Mouse (Mus musculus) embryonic fibroblast, embryonic 13.5 days (primary cell): Measurements from ENCODE around the gene Nfib. TPM values are rescaled to one million over a fixed set of nuclear protein-coding genes. Genes with fewer than 3 reads are reported as not detected.

ENCODE experiments used
- H3K27ac ChIP-seq: 2 replicates; pipeline ENCODE4 v1.5.1; 2012; ENCODE audit warnings: low read length, control low read depth, inconsistent platforms; ENCODE audit not compliant: insufficient read depth
- H3K4me1 ChIP-seq: 2 replicates; pipeline ENCODE4 v1.6.1; 2011; ENCODE audit warnings: low read length; ENCODE audit not compliant: control insufficient read depth, insufficient read depth
- H3K4me3 ChIP-seq: 2 replicates; pipeline ENCODE4 v1.5.1; 2011; ENCODE audit warnings: mild to moderate bottlenecking, control low read depth, low read length; ENCODE audit not compliant: insufficient read depth
- CTCF ChIP-seq: IDR thresholded peaks from 2 replicates; pipeline ENCODE4 v1.5.1; 2011; ENCODE audit warnings: mild to moderate bottlenecking, control low read depth, low read length, moderate library complexity, borderline replicate concordance; ENCODE audit not compliant: insufficient read depth
- POLR2A ChIP-seq: IDR thresholded peaks from 2 replicates; pipeline ENCODE4 v1.6.1; 2011; ENCODE audit warnings: low read depth, mild to moderate bottlenecking, control low read depth, low read length, moderate library complexity
- polyA plus RNA-seq: library from polyadenylated mRNA; stranded (reverse); fragments of >200 nt; gene quantifications from 2 replicates; pipeline ENCODE4 v1.2.4, GENCODE M21; 2011; ENCODE audit warnings: low read depth; ENCODE audit not compliant: missing spikeins, insufficient read length

The Nfib gene
- polyA plus RNA-seq, 1 experiment: 69.5 TPM

- Histone ChIP-seq H3K4me1 (peaks cover 11% of the 10 kb centered on the region), H3K4me3 (no peak overlapping the region), H3K27ac (no peak overlapping the region)
- no peak for TF ChIP-seq POLR2A
- TF ChIP-seq CTCF: no peak
Observed at GRCm38 (mm10) chr4:82461676-82462075, 243.9 kb downstream of the Nfib start.

- Histone ChIP-seq H3K4me1 (peaks cover 2% of the 10 kb centered on the region; the same call in 1 of the 2 replicates), H3K4me3 (no peak overlapping the region), H3K27ac (no peak overlapping the region)
- TF ChIP-seq POLR2A (no peak), CTCF (no peak)
Observed at GRCm38 (mm10) chr4:82458895-82459294, 246.7 kb downstream of the Nfib start.

DNA sequence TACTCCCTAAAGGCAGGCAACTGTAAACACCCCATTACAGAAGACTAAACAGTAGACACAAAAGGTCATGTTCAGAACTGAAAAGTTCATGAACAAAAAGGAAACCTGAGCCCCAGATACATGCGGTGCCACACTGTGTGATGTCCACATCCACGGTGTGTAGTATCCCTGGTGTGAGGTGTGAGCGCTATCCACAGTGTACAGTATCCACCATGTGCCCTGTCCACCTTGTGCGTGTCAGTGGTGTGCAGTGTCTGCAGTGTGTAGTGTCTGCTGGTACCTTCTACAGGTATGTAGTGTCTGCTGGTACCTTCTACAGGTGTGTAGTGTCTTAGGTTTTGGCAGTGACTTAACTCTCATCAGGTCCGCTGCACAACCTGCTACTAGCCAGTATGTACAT is 248.6 kb downstream of the Nfib start:
- peaks cover 11% of the 10 kb centered on the region; the same call in 1 of the 2 replicates for H3K4me1 ChIP-seq
- TF ChIP-seq POLR2A (no peak), CTCF (no peak)
- no peak overlapping the region for H3K4me3 ChIP-seq
- no peak overlapping the region for H3K27ac ChIP-seq

GRCm38 (mm10) chr4:82456323-82456713 is 249.2 kb downstream of the Nfib start:
- no peak overlapping the region for H3K27ac ChIP-seq
- TF ChIP-seq CTCF: no peak
- no peak for TF ChIP-seq POLR2A
- H3K4me1 ChIP-seq: peaks cover 11% of the 10 kb centered on the region; the same call in 1 of the 2 replicates
- H3K4me3 ChIP-seq: no peak overlapping the region

DNA sequence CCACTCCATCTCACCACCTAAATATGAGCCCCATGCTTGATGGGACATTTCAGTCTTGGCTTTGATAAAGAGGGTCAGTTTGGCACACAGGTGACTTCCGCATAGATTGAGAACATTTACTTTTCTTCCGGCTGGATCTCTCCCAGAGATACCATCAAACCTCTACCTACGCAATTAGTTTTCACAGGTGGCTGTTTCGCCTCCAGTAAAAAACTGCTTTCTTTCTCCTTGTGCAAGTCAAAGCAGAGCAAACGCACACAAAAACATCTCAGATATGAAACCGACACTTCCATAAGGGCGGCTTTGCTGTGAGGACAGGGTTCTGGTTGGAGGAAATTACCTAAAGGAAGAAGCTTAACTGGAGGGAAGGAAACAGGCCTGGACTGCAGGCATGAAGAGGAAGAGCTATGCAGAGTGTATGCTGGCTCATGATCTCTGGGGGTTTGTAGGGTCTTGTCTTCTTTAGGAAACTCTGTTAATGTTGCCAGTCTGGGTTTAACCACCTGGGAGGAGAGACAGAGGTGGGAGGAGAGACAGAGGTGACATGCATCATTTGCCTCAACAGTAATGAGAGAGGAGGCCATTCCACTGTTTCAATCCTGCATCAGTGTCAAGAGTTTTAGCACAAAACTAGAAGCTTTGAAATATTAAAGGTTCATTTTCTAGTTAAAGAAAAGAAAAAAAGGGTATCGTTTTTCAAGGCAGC is 249.8 kb downstream of the Nfib start:
- TF ChIP-seq CTCF: no peak
- TF ChIP-seq POLR2A: no peak
- no peak overlapping the region for H3K27ac ChIP-seq

GRCm38 (mm10) chr4:82454989-82455388 is 250.6 kb downstream of the Nfib start:
- H3K4me1 ChIP-seq: peaks cover 11% of the 10 kb centered on the region; the same call in 1 of the 2 replicates
- TF ChIP-seq POLR2A (no peak), CTCF (no peak)

More for the DNA sequence above, 249.8 kb downstream of the Nfib start:
- no peak overlapping the region for H3K4me3 ChIP-seq
- peaks cover 11% of the 10 kb centered on the region; the same call in 1 of the 2 replicates for H3K4me1 ChIP-seq

DNA sequence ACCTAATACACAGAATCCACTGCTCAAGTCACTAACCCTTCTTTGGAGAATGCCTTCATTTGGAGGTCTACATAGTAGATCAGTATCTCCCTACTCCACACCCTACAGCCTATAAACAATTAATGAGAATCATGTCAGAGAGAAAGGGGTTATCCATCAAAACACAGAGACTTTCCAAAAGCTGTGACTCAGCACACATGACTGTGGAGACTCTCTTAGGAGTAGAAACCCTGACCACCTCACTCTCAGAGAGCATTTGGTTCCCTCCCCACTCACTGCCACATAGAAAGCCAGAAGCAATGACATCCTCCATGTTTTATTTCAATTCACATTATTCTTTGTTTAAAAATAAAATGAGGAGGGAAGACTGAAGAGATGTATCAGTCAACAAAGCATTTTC is 252.2 kb downstream of the Nfib start:
- peaks cover 11% of the 10 kb centered on the region; the same call in 1 of the 2 replicates for H3K4me1 ChIP-seq
- TF ChIP-seq CTCF: no peak
- no peak overlapping the region for H3K4me3 ChIP-seq
- no peak overlapping the region for H3K27ac ChIP-seq

More at GRCm38 (mm10) chr4:82454989-82455388, 250.6 kb downstream of the Nfib start:
- no peak overlapping the region for H3K27ac ChIP-seq
- H3K4me3 ChIP-seq: no peak overlapping the region

- TF ChIP-seq POLR2A: no peak
- no peak for TF ChIP-seq CTCF
- Histone ChIP-seq H3K27ac (no peak overlapping the region), H3K4me1 (peaks cover 9% of the 10 kb centered on the region; the same call in 1 of the 2 replicates), H3K4me3 (no peak overlapping the region)
Observed at GRCm38 (mm10) chr4:82452905-82453304, 252.6 kb downstream of the Nfib start.

DNA sequence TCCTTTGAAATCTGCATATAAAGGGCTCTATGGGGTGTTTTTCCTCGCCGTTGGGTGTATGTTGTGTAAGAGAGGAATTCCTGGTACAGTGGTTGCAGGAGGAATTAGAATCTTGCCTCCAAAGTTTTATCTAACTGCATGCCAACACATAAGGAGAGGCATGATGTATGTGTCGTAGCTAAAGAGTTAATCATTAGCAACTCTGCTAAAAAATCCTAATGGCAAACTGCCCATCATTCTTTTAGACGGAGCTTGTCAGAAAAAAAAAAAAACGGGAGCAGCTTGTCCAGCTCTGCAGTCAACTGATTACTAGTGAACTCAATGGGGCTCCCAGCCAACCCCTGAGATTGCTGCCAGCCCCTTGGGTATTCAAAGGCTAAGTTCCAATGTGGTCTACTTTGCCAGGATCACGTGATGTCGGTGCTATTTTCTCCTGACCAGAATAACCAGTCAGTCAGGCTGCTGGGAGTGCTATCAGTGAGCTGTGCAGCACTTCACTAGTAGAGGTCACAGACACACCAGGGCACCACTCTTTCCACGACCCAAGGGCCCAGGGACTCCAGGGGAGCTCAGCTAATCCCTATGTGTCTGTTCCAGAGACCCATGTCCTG is 258.4 kb downstream of the Nfib start:
- TF ChIP-seq CTCF: no peak
- no peak for TF ChIP-seq POLR2A
- Histone ChIP-seq H3K4me1 (peaks cover 14% of the 10 kb centered on the region), H3K27ac (peak overlapping the region; percentile 49), H3K4me3 (no peak overlapping the region)

- peaks cover 14% of the 10 kb centered on the region for H3K4me1 ChIP-seq
- no peak overlapping the region for H3K4me3 ChIP-seq
- TF ChIP-seq CTCF (no peak), POLR2A (no peak)
- peak overlapping the region; percentile 88 for H3K27ac ChIP-seq
Observed at GRCm38 (mm10) chr4:82444078-82444477, 261.5 kb downstream of the Nfib start.
